Mouse (Mus musculus) stomach, embryonic 16.5 days (tissue): ENCODE measurements around the gene Mycn. TPM values are rescaled to one million over a fixed set of nuclear protein-coding genes. Genes with fewer than 3 reads are reported as not detected.
A peak's percentile ranks its signal among the peaks of the same experiment; 100 is the strongest.

Experiments
- ATAC-seq: fragments of 200-750 bp; cut with Nextera tagmentation; 2 replicates; pipeline ENCODE4 v1.8.0; 2017; ENCODE audit warnings: moderate number of reproducible peaks, moderate TSS enrichment; ENCODE audit not compliant: insufficient read depth, low FRiP score
- H3K27ac ChIP-seq: fragments of 300-500 bp; sonication (generic); 2 replicates; pipeline ENCODE4 v1.5.1; 2014; ENCODE audit warnings: low read length
- H3K27me3 ChIP-seq: fragments of 300-500 bp; sonication (generic); 2 replicates; pipeline ENCODE4 v1.6.1; 2014; ENCODE audit warnings: low read length, control low read depth, mixed read lengths; ENCODE audit not compliant: control insufficient read depth, insufficient read depth
- H3K36me3 ChIP-seq: fragments of 300-500 bp; sonication (generic); 2 replicates; pipeline ENCODE4 v1.6.1; 2014; ENCODE audit warnings: low read length; ENCODE audit not compliant: control insufficient read depth, insufficient read depth
- H3K4me1 ChIP-seq: fragments of 300-500 bp; sonication (generic); 2 replicates; pipeline ENCODE4 v1.6.1; 2014; ENCODE audit warnings: low read length, control low read depth, mixed read lengths; ENCODE audit not compliant: control insufficient read depth, insufficient read depth
- H3K4me2 ChIP-seq: fragments of 300-500 bp; sonication (generic); 2 replicates; pipeline ENCODE4 v1.6.1; 2014; ENCODE audit warnings: low read depth, low read length, mixed read lengths
- H3K4me3 ChIP-seq: fragments of 300-500 bp; sonication (generic); replicated peaks from 2 replicates; pipeline ENCODE4 v1.5.1; 2014; ENCODE audit warnings: mild to moderate bottlenecking, low read length
- H3K9ac ChIP-seq: fragments of 300-500 bp; sonication (generic); 2 replicates; pipeline ENCODE4 v1.6.1; 2014; ENCODE audit warnings: low read length
- H3K9me3 ChIP-seq: fragments of 300-500 bp; sonication (generic); replicated peaks from 2 replicates; pipeline ENCODE4 v1.6.1; 2016; ENCODE audit warnings: low read length, control low read depth; ENCODE audit not compliant: control insufficient read depth
- WGBS: fragments of 180-500 bp; shearing (Covaris S2); extraction: QIAGEN DNeasy Blood & Tissue Kit; methylation state at CpG from one replicate; pipeline ENCODE4 v1.1.7; 2014; 5-methylcytosine and 5-hydroxymethylcytosine counted together
- polyA plus RNA-seq: library from polyadenylated mRNA; unstranded; fragments of >200 nt; fragmentation: Nextera tagmentation; extraction: Ambion mirVana; gene quantifications from 2 replicates; pipeline ENCODE4 v1.2.1, GENCODE M21; 2015

Gene Mycn
- polyA plus RNA-seq, 1 experiment from 2014 or later, result 26.5 TPM

GRCm38 (mm10) chr12:12909631-12910277, 32.0 kb downstream of the Mycn start:
- no peak for ATAC-seq
- Histone ChIP-seq H3K9ac (no peak overlapping the region), H3K27ac (peak overlapping the region; percentile 77; the same call in 1 of the 2 replicates), H3K9me3 (no peaks in the 10 kb centered on the region), H3K4me3 (no peak overlapping the region), H3K36me3 (no peaks in the 10 kb centered on the region), H3K27me3 (no peaks in the 10 kb centered on the region), H3K4me1 (peaks cover 6% of the 10 kb centered on the region), H3K4me2 (no peak overlapping the region)
- WGBS, result 52% methylated on average over 16 of the region's 16 CpGs

- Histone ChIP-seq H3K36me3 (no peaks in the 10 kb centered on the region), H3K9me3 (no peaks in the 10 kb centered on the region), H3K4me1 (peaks cover 6% of the 10 kb centered on the region), H3K27me3 (no peaks in the 10 kb centered on the region), H3K4me2 (no peak overlapping the region), H3K4me3 (no peak overlapping the region), H3K27ac (no peak overlapping the region), H3K9ac (no peak overlapping the region)
- 30% methylated on average over 6 of the region's 6 CpGs for WGBS
- ATAC-seq, result no peak
Measured at GRCm38 (mm10) chr12:12906771-12907170, 34.9 kb downstream of the Mycn start.

GRCm38 (mm10) chr12:12906321-12906720, 35.4 kb downstream of the Mycn start:
- H3K9ac ChIP-seq, result no peak overlapping the region
- H3K27ac ChIP-seq, result no peak overlapping the region
- H3K27me3 ChIP-seq, result no peaks in the 10 kb centered on the region
- no peak for ATAC-seq
- no peak overlapping the region for H3K4me2 ChIP-seq
- H3K4me1 ChIP-seq, result peaks cover 6% of the 10 kb centered on the region
- H3K9me3 ChIP-seq, result no peaks in the 10 kb centered on the region
- no peak overlapping the region for H3K4me3 ChIP-seq
- WGBS, result 57% methylated on average over 8 of the region's 8 CpGs
- H3K36me3 ChIP-seq, result no peaks in the 10 kb centered on the region

- ATAC-seq, result no peak
- Histone ChIP-seq H3K4me1 (peaks cover 3% of the 10 kb centered on the region; the same call in 1 of the 2 replicates), H3K27me3 (no peaks in the 10 kb centered on the region), H3K4me2 (no peak overlapping the region), H3K9me3 (no peaks in the 10 kb centered on the region; the same call in 1 of the 2 replicates), H3K36me3 (no peaks in the 10 kb centered on the region), H3K4me3 (no peak overlapping the region), H3K27ac (no peak overlapping the region), H3K9ac (no peak overlapping the region)
- WGBS, result 65% methylated on average over 6 of the region's 6 CpGs
Measured at GRCm38 (mm10) chr12:12905117-12905516, 36.6 kb downstream of the Mycn start.

- Histone ChIP-seq H3K27me3 (no peaks in the 10 kb centered on the region), H3K4me1 (peaks cover 3% of the 10 kb centered on the region; the same call in 1 of the 2 replicates), H3K36me3 (no peaks in the 10 kb centered on the region), H3K9ac (peak overlapping the region; percentile 53), H3K4me2 (peak overlapping the region; percentile 47), H3K4me3 (peak overlapping the region; percentile 23; the same call in 1 of the 2 replicates), H3K27ac (peak overlapping the region; percentile 13; the same call in 1 of the 2 replicates), H3K9me3 (no peaks in the 10 kb centered on the region; the same call in 1 of the 2 replicates)
- peak; percentile 84 for ATAC-seq
- WGBS, result 14% methylated on average over 23 of the region's 23 CpGs
Measured at GRCm38 (mm10) chr12:12904512-12904953, 37.2 kb downstream of the Mycn start.

GRCm38 (mm10) chr12:12904086-12904485, 37.6 kb downstream of the Mycn start:
- Histone ChIP-seq H3K4me1 (peaks cover 3% of the 10 kb centered on the region; the same call in 1 of the 2 replicates), H3K4me3 (0 out of 2 replicates have a peak overlapping the region, but pooled peaks have one; percentile 23), H3K36me3 (no peaks in the 10 kb centered on the region), H3K9me3 (no peaks in the 10 kb centered on the region; the same call in 1 of the 2 replicates), H3K27me3 (no peaks in the 10 kb centered on the region), H3K9ac (peak overlapping the region; percentile 53), H3K27ac (peak overlapping the region; percentile 13; the same call in 1 of the 2 replicates), H3K4me2 (peak overlapping the region; percentile 47)
- 35% methylated on average over 1 of the region's 1 CpGs for WGBS
- no peak for ATAC-seq

DNA sequence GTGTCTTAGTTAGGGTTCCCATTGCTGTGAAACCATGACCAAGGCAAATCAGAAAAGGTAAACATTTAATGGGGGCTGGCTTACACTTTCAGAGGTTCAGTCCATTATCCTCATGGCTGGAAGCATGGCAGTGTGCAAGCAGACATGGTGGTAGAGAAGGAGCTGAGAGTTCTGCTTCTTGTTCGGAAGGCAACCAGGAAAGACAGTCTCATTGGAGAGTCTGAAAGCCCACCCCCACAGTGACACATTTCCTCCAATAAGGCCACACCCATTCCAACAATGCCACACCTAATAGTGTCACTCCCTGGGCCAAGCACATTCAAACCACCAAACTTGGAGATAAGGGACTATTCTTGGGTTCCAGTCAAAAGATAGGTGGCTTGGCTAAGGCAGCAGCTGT, 39.3 kb downstream of the Mycn start:
- Histone ChIP-seq H3K9me3 (no peaks in the 10 kb centered on the region; the same call in 1 of the 2 replicates), H3K4me1 (peaks cover 3% of the 10 kb centered on the region; the same call in 1 of the 2 replicates), H3K27me3 (no peaks in the 10 kb centered on the region), H3K4me3 (no peak overlapping the region), H3K27ac (no peak overlapping the region), H3K4me2 (no peak overlapping the region), H3K36me3 (no peaks in the 10 kb centered on the region), H3K9ac (no peak overlapping the region)
- ATAC-seq, result no peak
- WGBS, result 82% methylated on average over 1 of the region's 1 CpGs

GRCm38 (mm10) chr12:12898356-12899126, 43.2 kb downstream of the Mycn start:
- no peaks in the 10 kb centered on the region for H3K4me1 ChIP-seq
- H3K36me3 ChIP-seq, result no peaks in the 10 kb centered on the region
- ATAC-seq, result no peak
- no peak overlapping the region for H3K4me2 ChIP-seq
- H3K27me3 ChIP-seq, result no peaks in the 10 kb centered on the region
- H3K9ac ChIP-seq, result no peak overlapping the region
- no peak overlapping the region for H3K4me3 ChIP-seq
- H3K27ac ChIP-seq, result no peak overlapping the region
- WGBS, result 38% methylated on average over 2 of the region's 2 CpGs
- no peaks in the 10 kb centered on the region; the same call in 1 of the 2 replicates for H3K9me3 ChIP-seq

- Histone ChIP-seq H3K27me3 (no peaks in the 10 kb centered on the region), H3K9ac (no peak overlapping the region), H3K9me3 (no peaks in the 10 kb centered on the region), H3K27ac (no peak overlapping the region), H3K4me3 (no peak overlapping the region), H3K4me1 (no peaks in the 10 kb centered on the region), H3K36me3 (no peaks in the 10 kb centered on the region), H3K4me2 (no peak overlapping the region)
- WGBS, result 86% methylated on average over 8 of the region's 8 CpGs
- ATAC-seq, result no peak
Measured at GRCm38 (mm10) chr12:12893986-12894385, 47.7 kb downstream of the Mycn start.
